Mouse (Mus musculus) E14TG2a.4 (cell line): ENCODE results near the gene Marc1.

Experiments
- CTCF ChIP-seq: conservative IDR thresholded peaks from 2 replicates; pipeline ENCODE4 v1.5.1; 2014; ENCODE audit warnings: low read length
- POU5F1 ChIP-seq: IDR thresholded peaks from 2 replicates; pipeline ENCODE4 v1.6.1; 2014; ENCODE audit warnings: low read length, borderline replicate concordance

DNA sequence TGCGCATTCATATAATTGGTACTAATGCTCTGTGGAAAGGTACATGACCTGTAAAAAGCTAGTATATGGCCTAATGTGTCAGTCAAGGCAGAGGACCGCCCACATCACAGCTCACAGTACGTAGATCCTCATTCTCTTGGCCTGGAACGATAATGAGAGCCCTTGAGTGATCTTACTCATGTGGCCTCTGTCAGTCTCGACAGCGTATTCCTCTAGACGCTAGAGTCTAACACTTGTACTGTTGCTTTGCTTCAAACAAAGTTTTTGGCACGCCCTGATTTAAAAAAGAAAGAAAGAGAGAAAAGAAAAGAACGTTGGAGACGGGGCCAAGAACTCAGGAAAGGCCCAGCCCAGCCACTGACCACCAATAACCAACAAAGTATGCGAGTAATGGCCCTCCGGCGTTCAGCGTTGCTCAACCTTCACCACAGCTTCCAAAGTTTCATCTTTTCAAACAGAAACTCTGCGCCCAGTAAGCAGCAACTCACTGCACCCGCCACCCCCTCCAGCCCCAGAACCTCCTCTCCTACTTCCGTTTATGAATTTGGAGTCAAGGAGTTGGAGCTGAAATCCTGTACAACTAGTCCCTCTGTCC, 2.6 kb downstream of the Marc1 start:
- TF ChIP-seq CTCF (no peak), POU5F1 (no peak)
